Mouse (Mus musculus): ENCODE results near the gene Trim47. TPM values are rescaled to one million over a fixed set of nuclear protein-coding genes. Genes with fewer than 3 reads are reported as not detected.

Gene Trim47
- polyA plus RNA-seq, 1 experiment from 2014 or later = 9.4 TPM

DNA sequence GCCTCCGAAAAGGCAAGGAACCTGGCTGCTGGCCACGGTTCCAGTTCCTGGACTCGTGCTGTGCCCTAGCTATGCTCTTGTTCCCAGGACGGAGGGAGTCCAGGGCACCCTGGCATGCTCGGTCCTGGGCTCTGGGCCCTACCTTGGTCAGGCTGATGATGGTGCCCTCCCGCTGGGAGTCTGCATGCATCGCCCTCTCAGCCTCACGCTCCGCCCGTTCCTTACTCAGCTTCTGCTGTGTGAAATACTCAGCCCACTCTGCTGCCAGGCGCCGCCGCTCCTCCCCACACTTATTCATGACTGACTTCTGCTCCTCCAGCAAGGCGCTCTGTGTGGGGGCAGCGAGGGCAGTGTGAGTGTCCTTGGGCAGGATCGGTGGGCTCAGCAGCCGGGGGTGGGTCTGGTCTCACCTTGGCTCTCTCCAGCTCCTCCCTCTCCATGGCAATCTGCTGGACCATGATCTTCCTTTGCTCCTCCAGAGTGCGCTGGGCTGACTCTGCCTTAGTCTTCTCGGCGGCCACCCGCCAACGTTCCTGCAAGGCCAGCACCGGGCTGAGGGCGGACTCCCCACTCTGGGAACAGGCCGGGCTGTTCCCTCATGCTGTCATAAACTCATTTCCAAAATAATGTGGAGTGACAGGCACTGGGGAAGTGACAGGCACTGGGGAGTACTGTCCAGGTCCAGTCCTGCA is 19.4 kb upstream of the Trim47 start:
- WGBS (ENCODE audit: missing documents) = 77% methylated on average over 23 of the region's 25 CpGs
- Histone ChIP-seq H3K4me3 (ENCODE audit: inconsistent target) (no peak overlapping the region), H3K36me3 (ENCODE audit: inconsistent target) (peaks cover 21% of the 10 kb centered on the region; the same call in 1 of the 2 replicates), H3K79me2 (ENCODE audit: inconsistent target) (no peaks in the 10 kb centered on the region), H3K27ac (peak overlapping the region; percentile 45; the same call in 1 of the 2 replicates)

DNA sequence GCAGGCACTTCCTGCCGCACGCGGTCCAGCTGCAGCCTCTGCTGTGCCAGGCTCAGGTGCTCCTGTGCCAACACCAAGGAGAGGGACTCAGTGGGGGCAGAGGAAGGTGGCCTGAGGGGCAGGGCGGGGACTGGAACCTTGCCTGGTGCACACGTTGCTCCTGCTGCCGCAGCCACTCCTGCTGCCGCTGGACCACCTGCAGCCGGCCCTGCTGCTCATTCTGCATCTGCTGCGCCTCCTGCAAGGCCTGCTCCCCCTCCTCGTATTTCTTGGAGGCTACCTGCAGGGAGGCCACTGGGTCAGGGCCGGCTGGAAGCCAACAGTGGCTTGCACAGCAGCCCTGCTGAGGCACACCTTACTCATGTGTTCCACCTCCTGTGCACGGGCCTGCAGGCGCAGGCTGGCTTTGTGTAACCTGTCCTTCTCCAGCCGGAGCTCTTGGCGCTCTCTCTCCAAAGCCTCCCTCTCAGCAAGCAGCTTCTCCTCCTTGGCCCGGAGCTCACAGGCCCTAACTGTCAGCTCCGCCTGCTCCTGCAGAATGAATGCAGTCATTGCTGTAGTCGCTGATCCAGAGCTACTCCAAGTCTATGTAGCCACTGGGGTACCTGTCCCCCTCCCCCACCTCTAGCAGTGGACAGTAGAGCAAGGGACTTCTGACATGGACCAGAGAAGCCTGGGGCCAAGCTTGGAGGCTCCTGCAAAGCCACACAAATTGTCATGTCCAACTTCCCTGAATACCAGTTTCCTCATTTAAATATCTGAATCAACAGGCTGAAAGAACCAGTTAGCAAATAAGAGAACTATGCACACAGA is 18.7 kb upstream of the Trim47 start:
- peak overlapping the region; percentile 45 for H3K27ac ChIP-seq
- no peaks in the 10 kb centered on the region for H3K79me2 ChIP-seq (ENCODE audit: inconsistent target)
- H3K36me3 ChIP-seq (ENCODE audit: inconsistent target) = peaks cover 14% of the 10 kb centered on the region; the same call in 1 of the 2 replicates
- whole genome bisulfite sequencing (ENCODE audit: missing documents) = 93% methylated on average over 15 of the region's 18 CpGs
- no peak overlapping the region for H3K4me3 ChIP-seq (ENCODE audit: inconsistent target)

DNA sequence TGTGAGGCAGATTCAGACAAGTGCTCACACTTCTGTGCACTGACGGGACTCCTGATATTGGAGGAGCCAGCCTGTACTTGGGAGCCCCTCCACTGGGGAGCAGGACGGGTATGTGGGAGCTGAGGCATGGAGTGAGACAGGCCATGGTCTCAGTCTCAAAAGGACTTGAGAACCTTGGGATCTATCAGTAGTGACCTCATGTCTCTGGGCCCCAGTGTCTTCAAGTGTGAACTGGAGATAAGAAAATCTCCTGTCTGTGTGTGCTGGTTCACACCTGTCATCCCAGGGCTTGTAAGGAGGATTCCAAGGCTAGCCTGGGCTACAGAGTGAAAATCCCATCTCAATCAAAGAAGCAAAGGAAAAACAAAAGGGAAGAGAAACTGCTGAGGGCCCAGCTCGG is 16.5 kb upstream of the Trim47 start:
- Histone ChIP-seq H3K4me3 (ENCODE audit: inconsistent target) (no peak overlapping the region), H3K79me2 (ENCODE audit: inconsistent target) (no peaks in the 10 kb centered on the region), H3K27ac (no peak overlapping the region), H3K36me3 (ENCODE audit: inconsistent target) (peaks cover 5% of the 10 kb centered on the region; the same call in 1 of the 2 replicates)
- WGBS (ENCODE audit: missing documents) = 81% methylated on average over 3 of the region's 3 CpGs

DNA sequence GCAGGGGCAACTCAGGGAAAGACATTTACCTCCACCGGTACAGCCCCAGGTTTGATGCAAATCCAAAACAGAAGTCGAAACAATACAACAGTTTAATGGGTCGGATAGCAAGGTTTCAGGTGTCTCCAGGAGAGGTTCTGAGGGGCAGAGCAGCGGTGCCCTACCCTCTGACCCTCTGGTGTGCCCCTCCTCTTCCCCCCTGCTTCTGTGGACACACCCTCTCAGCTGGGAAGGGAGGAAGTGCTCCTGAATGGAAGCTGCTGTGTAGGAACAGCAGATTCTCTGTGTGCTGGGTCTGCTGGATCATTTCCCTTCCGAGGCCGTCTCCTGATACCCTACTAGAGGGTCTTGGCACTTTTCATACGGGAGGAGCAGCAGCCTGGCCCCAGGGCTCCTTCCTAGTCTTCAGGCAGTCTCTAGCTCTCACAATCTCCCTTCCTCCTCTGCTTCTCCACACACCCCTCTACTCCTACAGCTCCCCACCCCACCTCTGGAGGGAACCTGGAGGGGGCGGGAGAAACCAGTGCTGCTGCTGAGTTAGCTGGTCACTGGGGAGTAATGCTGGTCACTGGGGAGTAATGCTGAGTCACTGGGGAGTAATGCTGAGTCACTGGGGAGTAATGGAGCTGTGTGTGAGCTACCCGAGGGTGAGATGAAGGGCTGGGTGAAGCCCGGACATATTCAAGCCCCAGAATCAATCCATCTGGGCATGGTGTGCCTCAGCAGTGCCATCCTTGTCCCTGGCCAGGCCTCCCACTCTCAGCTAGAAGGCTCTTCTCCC is 15.4 kb upstream of the Trim47 start:
- no peak overlapping the region for H3K27ac ChIP-seq
- WGBS (ENCODE audit: missing documents) = 71% methylated on average over 8 of the region's 10 CpGs
- H3K36me3 ChIP-seq (ENCODE audit: inconsistent target) = peaks cover 1% of the 10 kb centered on the region; the same call in 1 of the 2 replicates
- H3K79me2 ChIP-seq (ENCODE audit: inconsistent target) = peaks cover 9% of the 10 kb centered on the region; the same call in 1 of the 2 replicates
- no peak overlapping the region for H3K4me3 ChIP-seq (ENCODE audit: inconsistent target)

DNA sequence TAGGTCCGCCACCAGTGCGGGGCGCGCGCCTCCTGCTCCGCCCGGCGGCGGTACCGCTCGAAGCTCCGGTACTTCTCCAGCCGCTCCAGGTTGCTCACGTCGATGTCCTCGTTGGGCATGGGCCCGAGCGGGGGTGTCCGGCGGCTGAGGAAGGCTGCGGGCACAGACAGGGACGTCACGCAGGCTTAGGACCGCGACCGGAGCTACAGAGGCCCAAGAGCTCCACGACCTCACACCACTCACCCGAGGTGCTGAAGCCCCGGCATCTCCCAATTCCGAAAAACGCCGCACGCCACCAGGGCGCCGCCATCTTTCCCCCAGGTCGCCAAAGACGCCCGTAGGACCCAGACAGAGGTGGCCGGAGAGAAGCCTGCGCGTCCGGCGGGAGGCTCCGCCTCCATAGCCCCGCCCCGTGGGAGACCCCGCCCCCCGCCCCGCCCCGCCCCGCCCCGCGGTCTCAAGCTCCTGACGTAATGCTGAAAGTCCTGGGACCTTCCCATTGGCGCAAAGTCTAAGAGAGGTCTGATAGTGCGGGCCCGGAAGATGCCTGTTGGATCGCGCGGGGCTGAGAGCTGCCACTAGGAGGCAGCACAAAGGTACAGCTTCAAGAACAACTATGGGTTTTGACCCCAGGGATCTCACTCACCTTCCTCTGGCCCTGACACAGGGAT is 11.6 kb upstream of the Trim47 start, which contains the start of gene Mrpl38:
TSS of gene Mrpl38 (minus strand) at position 401 of the 671 bp plus-strand sequence.
- Histone ChIP-seq H3K27ac (no peak within 1 kb of the TSS), H3K79me2 (ENCODE audit: inconsistent target) (peaks cover 16% of the 10 kb centered on the region; the same call in 1 of the 2 replicates), H3K36me3 (ENCODE audit: inconsistent target) (no peaks in the 10 kb centered on the region; the same call in 1 of the 2 replicates), H3K4me3 (ENCODE audit: inconsistent target) (peak within 1 kb of the TSS; percentile 58)
- WGBS (ENCODE audit: missing documents) = under 1% methylated on average over 59 of the region's 60 CpGs

DNA sequence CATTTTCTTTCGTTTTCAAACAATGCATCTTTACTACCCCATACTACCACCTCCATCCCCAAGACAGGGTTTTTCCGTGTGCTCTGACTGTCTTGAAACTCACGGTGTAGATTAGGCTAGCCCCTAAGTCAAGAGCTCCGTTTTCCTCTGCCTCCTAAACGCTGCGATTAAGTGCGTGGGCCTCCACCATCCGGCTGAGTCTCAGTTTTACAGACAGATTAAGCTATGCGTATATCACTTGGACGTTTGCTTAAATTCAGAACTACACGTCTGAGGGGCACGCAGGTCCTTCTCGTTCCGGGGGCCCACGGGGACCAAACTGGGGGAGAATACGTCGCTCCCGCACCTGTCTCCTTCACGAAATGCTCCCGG is 11.1 kb upstream of the Trim47 start:
- Histone ChIP-seq H3K4me3 (ENCODE audit: inconsistent target) (peak overlapping the region; percentile 58), H3K27ac (no peak overlapping the region), H3K36me3 (ENCODE audit: inconsistent target) (no peaks in the 10 kb centered on the region; the same call in 1 of the 2 replicates), H3K79me2 (ENCODE audit: inconsistent target) (peaks cover 16% of the 10 kb centered on the region; the same call in 1 of the 2 replicates)
- 1% methylated on average over 20 of the region's 20 CpGs for WGBS (ENCODE audit: missing documents)

DNA sequence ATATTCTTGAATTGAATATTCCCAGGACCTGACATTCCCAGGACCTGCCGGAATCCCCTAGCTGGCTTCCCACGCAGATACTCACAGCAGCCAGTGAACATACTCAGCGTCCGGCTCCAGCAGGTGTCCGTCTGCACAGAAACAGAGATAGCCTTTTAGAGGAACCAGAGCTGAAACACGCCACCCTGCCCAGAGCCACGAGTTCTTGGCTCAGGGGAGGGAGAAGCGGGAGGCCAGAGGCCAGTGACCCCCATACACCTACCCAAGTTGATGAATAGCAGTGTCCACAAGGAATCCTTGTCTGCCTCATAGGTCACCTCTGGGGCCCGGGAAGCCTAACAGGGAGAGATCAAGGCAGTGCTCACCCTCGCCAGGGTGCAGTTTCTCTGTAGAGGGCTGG is 7.2 kb upstream of the Trim47 start:
- no peak overlapping the region for H3K4me3 ChIP-seq (ENCODE audit: inconsistent target)
- H3K36me3 ChIP-seq (ENCODE audit: inconsistent target) = no peaks in the 10 kb centered on the region; the same call in 1 of the 2 replicates
- peaks cover 25% of the 10 kb centered on the region for H3K79me2 ChIP-seq (ENCODE audit: inconsistent target)
- no peak overlapping the region for H3K27ac ChIP-seq
- 92% methylated on average over 10 of the region's 10 CpGs for WGBS (ENCODE audit: missing documents)

DNA sequence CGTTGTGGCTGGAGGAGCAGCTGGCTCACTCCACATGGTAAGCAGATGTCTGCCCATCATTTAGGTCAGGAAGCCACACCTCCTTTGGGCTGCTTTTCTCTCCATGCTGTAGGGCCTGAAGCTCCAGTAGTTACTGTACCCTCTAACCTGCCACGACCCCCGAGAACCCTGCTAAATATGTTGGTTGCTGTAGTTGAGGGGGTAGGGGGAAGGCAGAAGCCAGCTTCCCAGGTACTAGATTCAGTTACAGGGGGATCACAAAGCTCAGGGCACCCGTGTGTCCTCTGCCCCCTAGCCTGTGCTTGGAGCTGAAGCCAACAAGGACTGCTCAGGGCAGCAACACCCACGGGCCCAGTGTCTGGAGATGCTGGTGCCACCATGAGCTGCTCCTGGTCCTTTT is 6.5 kb upstream of the Trim47 start:
- Histone ChIP-seq H3K79me2 (ENCODE audit: inconsistent target) (peaks cover 31% of the 10 kb centered on the region), H3K27ac (no peak overlapping the region), H3K36me3 (ENCODE audit: inconsistent target) (peaks cover 2% of the 10 kb centered on the region; the same call in 1 of the 2 replicates), H3K4me3 (ENCODE audit: inconsistent target) (no peak overlapping the region)
- 87% methylated on average over 5 of the region's 5 CpGs for WGBS (ENCODE audit: missing documents)

DNA sequence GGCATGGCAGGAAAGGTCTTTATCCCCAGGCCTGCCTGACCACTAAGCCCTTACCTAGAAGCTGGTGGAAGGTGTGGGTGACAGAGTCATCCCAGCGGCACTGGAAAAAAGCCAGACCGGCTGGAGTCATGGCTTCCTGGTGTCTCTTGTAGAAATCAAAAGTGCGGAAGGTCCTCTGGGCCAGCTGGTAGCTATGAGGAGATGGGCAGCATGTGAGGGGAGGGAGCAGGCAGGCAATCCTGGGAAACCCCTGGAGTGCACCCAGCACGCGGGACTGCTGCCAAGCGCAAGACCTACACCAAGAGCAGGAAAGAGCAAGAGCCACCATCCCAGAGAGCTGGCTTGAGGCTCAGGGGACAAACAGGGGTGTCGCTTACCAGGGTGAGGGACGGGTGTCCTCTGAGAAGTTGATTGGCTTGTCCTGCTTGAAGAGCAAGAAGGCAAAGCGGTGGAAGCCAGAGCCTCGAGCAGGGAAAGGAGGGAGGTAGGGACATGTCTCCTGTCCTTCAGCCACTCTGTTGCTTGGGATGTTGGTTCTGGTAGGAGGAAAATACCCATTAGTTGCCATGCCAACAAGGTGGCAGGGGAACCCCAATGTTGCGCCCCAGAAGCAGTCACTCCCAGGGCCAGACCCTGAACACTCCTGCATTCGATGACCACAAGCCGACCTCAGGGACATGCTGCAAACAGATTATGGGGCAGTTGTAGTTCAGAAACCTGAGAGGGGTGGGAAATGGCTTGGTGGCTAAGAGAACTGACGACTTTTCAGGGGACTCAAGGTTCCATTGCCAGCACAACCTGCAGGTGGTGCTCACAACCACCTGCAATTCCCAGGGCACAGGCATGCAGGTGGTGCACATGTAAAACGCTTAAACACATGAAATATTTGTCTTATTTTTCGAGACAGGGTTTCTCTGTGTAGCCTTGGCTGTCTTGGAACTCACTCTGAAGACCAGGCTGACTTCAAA is 5.6 kb upstream of the Trim47 start:
- Histone ChIP-seq H3K36me3 (ENCODE audit: inconsistent target) (peaks cover 10% of the 10 kb centered on the region), H3K4me3 (ENCODE audit: inconsistent target) (no peak overlapping the region), H3K27ac (no peak overlapping the region), H3K79me2 (ENCODE audit: inconsistent target) (peaks cover 28% of the 10 kb centered on the region)
- WGBS (ENCODE audit: missing documents) = 82% methylated on average over 16 of the region's 16 CpGs

DNA sequence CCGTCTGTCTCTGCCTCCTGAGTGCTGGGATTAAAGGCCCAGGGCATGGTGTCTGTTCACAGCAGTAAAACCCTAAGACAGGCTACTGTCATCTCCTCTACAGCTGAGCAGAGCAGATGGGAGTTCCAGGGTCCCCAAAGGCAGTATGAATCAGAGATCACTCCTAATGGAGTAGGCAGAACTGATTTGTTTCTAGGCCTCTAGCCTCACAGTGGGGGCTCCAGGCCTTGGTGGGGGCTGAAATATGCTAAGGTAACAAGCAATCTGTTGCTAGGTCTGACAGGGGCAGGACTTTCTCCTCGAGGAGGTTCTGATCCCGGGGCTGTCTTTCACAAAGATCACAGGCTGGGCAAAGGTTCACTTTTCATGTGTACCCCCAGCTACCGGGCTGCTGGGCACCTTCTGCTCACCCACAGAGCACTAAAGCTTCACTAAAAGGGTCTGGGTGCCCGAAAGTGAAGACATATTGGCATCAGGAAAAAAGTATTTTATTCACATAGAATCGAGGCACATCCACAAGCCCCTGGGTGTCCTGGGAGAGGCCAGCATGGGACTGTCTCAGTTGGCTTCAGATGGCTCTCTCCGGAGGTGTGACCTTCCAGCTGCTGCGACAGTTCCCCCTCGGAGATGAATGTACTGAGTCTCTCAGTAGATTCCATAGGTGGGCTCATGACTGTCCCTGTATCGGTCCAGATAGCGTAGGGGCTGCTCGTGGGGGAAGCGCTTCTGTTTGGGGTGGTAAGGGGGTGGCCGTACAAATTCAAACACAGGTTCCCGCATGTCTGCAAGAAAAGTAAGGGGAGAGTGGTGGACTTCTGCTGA is 4.5 kb upstream of the Trim47 start:
- Histone ChIP-seq H3K36me3 (ENCODE audit: inconsistent target) (peaks cover 21% of the 10 kb centered on the region), H3K79me2 (ENCODE audit: inconsistent target) (peaks cover 18% of the 10 kb centered on the region), H3K4me3 (ENCODE audit: inconsistent target) (peak overlapping the region; percentile 54), H3K27ac (peak overlapping the region; percentile 89)
- WGBS (ENCODE audit: missing documents) = 84% methylated on average over 15 of the region's 15 CpGs

DNA sequence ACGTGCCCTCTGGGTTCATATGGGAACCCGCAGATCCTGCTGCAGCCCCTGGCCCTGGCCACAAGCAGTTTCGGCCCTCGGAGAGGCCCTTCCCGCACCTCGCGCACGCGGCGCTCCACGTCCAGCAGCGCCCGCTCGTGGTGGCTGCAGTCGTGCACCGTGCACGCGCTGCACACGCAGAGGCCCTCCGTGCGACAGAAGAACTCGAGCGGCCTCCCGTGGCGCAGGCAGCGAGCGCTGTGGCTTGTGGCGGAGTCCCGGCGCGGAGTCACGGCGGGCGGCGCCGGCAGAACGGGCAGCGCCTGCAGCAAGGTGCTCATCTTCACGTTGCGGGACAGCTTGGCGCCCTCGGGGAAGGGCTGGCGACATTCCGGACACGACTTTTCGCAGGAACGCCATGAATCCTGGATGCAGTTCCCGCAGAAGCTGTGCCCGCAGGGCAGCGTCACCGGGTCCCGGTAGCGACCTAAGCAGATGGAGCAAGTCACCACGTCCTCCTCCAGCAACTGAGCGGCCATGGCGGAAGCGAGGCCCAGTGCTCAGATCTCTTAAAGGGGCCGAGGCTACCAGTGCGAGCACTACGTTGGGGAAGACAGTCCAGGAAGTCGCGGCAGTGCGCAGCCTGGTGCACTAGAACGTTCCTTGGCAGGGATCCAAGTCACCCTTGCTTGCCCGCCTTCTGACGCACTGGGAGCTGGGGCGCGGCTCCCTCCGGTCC is 3.6 kb upstream of the Trim47 start, which contains the start of gene Trim65:
TSS of gene Trim65 (minus strand) at position 641 of the 718 bp plus-strand sequence.
- Histone ChIP-seq H3K27ac (peak within 1 kb of the TSS; percentile 89), H3K36me3 (ENCODE audit: inconsistent target) (peaks cover 30% of the 10 kb centered on the region), H3K79me2 (ENCODE audit: inconsistent target) (peaks cover 18% of the 10 kb centered on the region), H3K4me3 (ENCODE audit: inconsistent target) (peak within 1 kb of the TSS; percentile 54)
- 1% methylated on average over 68 of the region's 69 CpGs for WGBS (ENCODE audit: missing documents)

DNA sequence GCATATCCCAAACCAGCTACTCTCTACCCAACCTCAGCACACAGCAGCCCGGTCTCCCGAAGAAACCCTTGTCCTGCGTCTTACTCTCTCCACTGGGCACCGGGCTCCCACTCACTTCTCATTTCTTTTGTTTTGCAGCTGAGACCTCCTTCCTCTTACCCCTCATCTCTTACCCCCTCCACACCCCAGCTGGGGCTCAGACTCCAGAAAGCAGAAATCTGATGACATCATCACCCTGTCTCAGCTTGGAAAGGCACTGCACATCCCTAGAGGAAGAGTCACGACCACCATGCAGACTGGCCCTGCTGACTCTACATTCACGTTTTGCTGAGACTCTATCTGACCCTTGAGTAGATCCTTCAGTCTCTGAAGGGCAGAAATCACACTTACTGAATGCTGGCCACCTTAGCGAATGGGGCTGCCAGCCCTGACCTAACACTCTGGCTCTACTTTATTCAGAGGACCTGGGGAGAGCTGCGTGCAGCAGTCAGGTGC is 3.0 kb upstream of the Trim47 start:
- H3K4me3 ChIP-seq (ENCODE audit: inconsistent target) = peak overlapping the region; percentile 34
- peaks cover 18% of the 10 kb centered on the region for H3K79me2 ChIP-seq (ENCODE audit: inconsistent target)
- H3K27ac ChIP-seq = peak overlapping the region; percentile 79
- peaks cover 37% of the 10 kb centered on the region for H3K36me3 ChIP-seq (ENCODE audit: inconsistent target)
- 0% methylated on average over 7 of the region's 8 CpGs for WGBS (ENCODE audit: missing documents)

Measured in macrophage (primary cell).